Mouse (Mus musculus) midbrain, embryonic 12.5 days (tissue): Measurements from ENCODE around the gene Gm49450. TPM values are rescaled to one million over a fixed set of nuclear protein-coding genes. Genes with fewer than 3 reads are reported as not detected.
A peak's percentile ranks its signal among the peaks of the same experiment; 100 is the strongest.
"Not testable (repeated sequence)": the region's sequence is repeated elsewhere in the genome, so short reads cannot be mapped to it uniquely, and the experiment has no call there.

Experiments used
- ATAC-seq: fragments of 200-750 bp; cut with Nextera tagmentation; 2 replicates; pipeline ENCODE4 v1.8.0; 2017; ENCODE audit warnings: low read depth, moderate TSS enrichment, moderate library complexity; ENCODE audit not compliant: low FRiP score
- H3K27ac ChIP-seq: fragments of 300-500 bp; sonication (generic); replicated peaks from 2 replicates; pipeline ENCODE4 v1.5.1; 2016; ENCODE audit warnings: mild to moderate bottlenecking
- H3K27me3 ChIP-seq: fragments of 300-500 bp; sonication (generic); 2 replicates; pipeline ENCODE4 v1.6.1; 2016; ENCODE audit warnings: mild to moderate bottlenecking
- H3K36me3 ChIP-seq: fragments of 300-500 bp; sonication (generic); 2 replicates; pipeline ENCODE4 v1.6.1; 2016
- H3K4me1 ChIP-seq: fragments of 300-500 bp; sonication (generic); 2 replicates; pipeline ENCODE4 v1.6.1; 2016
- H3K4me2 ChIP-seq: fragments of 300-500 bp; sonication (generic); replicated peaks from 2 replicates; pipeline ENCODE4 v1.6.1; 2016; ENCODE audit warnings: mild to moderate bottlenecking, moderate library complexity
- H3K4me3 ChIP-seq: fragments of 300-500 bp; sonication (generic); 2 replicates; pipeline ENCODE4 v1.5.1; 2016; ENCODE audit warnings: mild to moderate bottlenecking
- H3K9ac ChIP-seq: fragments of 300-500 bp; sonication (generic); replicated peaks from 2 replicates; pipeline ENCODE4 v1.6.1; 2016; ENCODE audit warnings: mild to moderate bottlenecking, moderate library complexity
- H3K9me3 ChIP-seq: fragments of 300-500 bp; sonication (generic); 2 replicates; pipeline ENCODE4 v1.6.1; 2016; ENCODE audit warnings: mild to moderate bottlenecking
- whole genome bisulfite sequencing: fragments of 180-500 bp; shearing (Covaris S2); methylation state at CpG from one replicate; pipeline ENCODE4 v1.1.7; 2016; 5-methylcytosine and 5-hydroxymethylcytosine counted together
- polyA plus RNA-seq: library from polyadenylated mRNA; unstranded; fragments of >200 nt; fragmentation: Nextera tagmentation; extraction: Ambion mirVana; gene quantifications from 2 replicates; pipeline ENCODE4 v1.2.1, GENCODE M21; 2016

Gm49450 gene
- polyA plus RNA-seq, 1 experiment from 2014 or later, result not detected

DNA sequence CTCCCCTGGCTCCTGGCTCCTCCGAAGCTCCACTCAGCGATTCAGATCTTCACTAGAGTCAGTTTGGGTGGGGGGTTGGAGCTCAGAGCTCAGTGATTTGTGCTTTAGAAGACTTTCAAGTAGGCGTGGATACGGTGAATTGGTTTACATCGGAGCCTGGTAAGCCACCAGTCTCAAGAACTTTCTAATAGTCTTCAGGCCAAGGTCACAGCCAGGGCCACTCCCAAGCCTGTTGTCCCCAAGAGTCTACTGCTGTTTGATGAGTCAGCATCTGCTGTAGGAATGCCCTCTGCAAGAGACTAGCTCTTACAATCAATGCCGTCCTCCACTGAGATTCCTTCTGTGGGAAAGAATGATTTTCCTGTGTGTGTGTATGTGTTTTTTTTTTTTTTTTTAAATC, 28.7 kb upstream of the Gm49450 start:
- no peak for ATAC-seq
- Histone ChIP-seq H3K27ac (peak overlapping the region; percentile 96), H3K4me1 (peaks cover 76% of the 10 kb centered on the region), H3K9me3 (no peaks in the 10 kb centered on the region), H3K27me3 (no peaks in the 10 kb centered on the region), H3K36me3 (no peaks in the 10 kb centered on the region), H3K4me3 (no peak overlapping the region), H3K4me2 (no peak overlapping the region; the same call in 1 of the 2 replicates), H3K9ac (no peak overlapping the region)
- 64% methylated on average over 6 of the region's 6 CpGs for WGBS

- 13% methylated on average over 7 of the region's 7 CpGs for WGBS
- H3K27ac ChIP-seq, result peak overlapping the region; percentile 55
- H3K4me3 ChIP-seq, result no peak overlapping the region
- H3K4me1 ChIP-seq, result peaks cover 62% of the 10 kb centered on the region
- no peaks in the 10 kb centered on the region for H3K36me3 ChIP-seq
- H3K9me3 ChIP-seq, result no peaks in the 10 kb centered on the region
- no peak overlapping the region for H3K4me2 ChIP-seq
- no peaks in the 10 kb centered on the region for H3K27me3 ChIP-seq
- ATAC-seq, result no peak
- H3K9ac ChIP-seq, result 0 out of 2 replicates have a peak overlapping the region, but pooled peaks have one; percentile 24
These were observed 26.8 kb upstream of the Gm49450 start for GRCm38 (mm10) chr15:98980012-98980614.

- WGBS, result 43% methylated on average over 20 of the region's 20 CpGs
- H3K36me3 ChIP-seq, result no peaks in the 10 kb centered on the region
- H3K4me2 ChIP-seq, result peak overlapping the region; percentile 46
- peak overlapping the region; percentile 91 for H3K27ac ChIP-seq
- peaks cover 55% of the 10 kb centered on the region for H3K4me1 ChIP-seq
- no peaks in the 10 kb centered on the region for H3K27me3 ChIP-seq
- H3K9ac ChIP-seq, result peak overlapping the region; percentile 29; the same call in 1 of the 2 replicates
- peak overlapping the region; percentile 9; the same call in 1 of the 2 replicates for H3K4me3 ChIP-seq
- no peaks in the 10 kb centered on the region for H3K9me3 ChIP-seq
- no peak for ATAC-seq
These were observed 25.2 kb upstream of the Gm49450 start for GRCm38 (mm10) chr15:98978409-98979172.

DNA sequence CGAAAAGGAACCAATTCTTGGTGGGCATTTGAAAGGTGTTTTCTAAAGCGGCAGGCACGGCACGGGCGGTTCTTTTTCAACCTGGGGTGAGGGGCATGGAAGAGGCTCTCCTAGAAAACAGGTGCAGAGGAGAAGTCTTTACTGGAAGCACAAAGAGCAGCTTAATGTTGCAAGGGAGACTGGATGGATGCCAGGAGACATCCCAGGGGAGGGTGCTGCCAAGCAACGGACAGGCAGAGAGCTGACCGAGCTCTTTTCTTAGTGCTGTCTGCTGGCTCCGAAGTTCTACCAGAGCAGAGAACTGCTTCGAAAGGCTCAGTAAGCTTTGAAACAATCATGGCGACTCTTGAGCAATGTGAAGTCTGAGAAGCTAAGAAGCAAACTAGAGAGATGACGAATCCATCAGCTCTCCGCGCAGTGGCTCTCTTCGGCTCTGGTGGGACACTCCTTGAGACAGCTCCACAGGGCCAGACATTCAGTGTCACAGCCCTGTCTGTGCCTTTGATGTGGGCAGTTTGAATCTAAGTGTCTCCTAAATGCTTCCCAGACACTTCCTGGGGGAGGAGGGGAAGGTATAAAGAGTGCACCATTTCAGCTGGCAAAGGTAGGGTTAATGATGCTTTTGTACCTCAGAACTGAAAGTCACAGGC, 24.5 kb upstream of the Gm49450 start:
- Histone ChIP-seq H3K27me3 (no peaks in the 10 kb centered on the region), H3K4me3 (peak overlapping the region; percentile 9; the same call in 1 of the 2 replicates), H3K4me1 (peaks cover 48% of the 10 kb centered on the region), H3K27ac (peak overlapping the region; percentile 91), H3K4me2 (peak overlapping the region; percentile 46), H3K9me3 (no peaks in the 10 kb centered on the region), H3K9ac (peak overlapping the region; percentile 29; the same call in 1 of the 2 replicates), H3K36me3 (no peaks in the 10 kb centered on the region)
- WGBS, result 51% methylated on average over 14 of the region's 14 CpGs
- ATAC-seq, result peak; percentile 70

- no peak for ATAC-seq
- H3K9me3 ChIP-seq, result no peaks in the 10 kb centered on the region
- WGBS, result 74% methylated on average over 21 of the region's 21 CpGs
- no peaks in the 10 kb centered on the region for H3K27me3 ChIP-seq
- no peaks in the 10 kb centered on the region for H3K36me3 ChIP-seq
- H3K4me3 ChIP-seq, result no peak overlapping the region
- H3K4me2 ChIP-seq, result peak overlapping the region; percentile 46
- peak overlapping the region; percentile 91 for H3K27ac ChIP-seq
- H3K9ac ChIP-seq, result peak overlapping the region; percentile 29; the same call in 1 of the 2 replicates
- peaks cover 44% of the 10 kb centered on the region for H3K4me1 ChIP-seq
These were observed 23.7 kb upstream of the Gm49450 start for GRCm38 (mm10) chr15:98976763-98977758.

DNA sequence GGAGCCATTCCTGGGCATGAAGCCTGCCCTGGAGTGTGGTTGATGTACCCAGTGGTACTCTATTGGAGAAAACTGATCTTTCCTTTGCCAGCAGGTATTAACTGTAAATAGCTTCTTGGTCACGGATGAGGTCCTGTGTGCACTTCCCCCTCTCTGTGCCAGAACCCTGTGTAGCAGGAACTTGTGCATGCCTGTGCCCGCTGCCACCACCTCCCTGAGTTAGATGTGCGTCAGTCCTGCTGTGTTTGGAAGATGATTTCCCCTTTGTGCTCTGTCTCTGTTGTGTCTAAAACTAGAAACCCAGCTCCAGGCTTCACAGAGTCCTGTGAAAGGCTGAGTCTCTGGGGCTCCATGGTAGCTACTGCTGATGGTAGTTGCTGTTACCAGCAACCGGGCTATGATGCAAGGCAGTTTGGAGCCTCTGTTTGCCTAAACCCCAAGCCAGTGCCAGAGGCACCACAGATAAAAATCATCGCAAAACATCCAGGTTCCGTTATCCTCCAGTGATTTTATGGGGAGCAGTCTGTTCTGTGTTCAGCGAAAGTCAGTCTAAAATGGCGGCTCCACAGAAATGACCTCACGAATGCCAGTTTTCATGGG, 19.8 kb upstream of the Gm49450 start:
- 93% methylated on average over 9 of the region's 9 CpGs for WGBS
- H3K4me3 ChIP-seq, result no peak overlapping the region
- H3K36me3 ChIP-seq, result no peaks in the 10 kb centered on the region
- peak overlapping the region; percentile 99 for H3K27ac ChIP-seq
- ATAC-seq, result no peak
- H3K27me3 ChIP-seq, result no peaks in the 10 kb centered on the region
- H3K4me2 ChIP-seq, result no peak overlapping the region
- H3K9me3 ChIP-seq, result no peaks in the 10 kb centered on the region
- H3K9ac ChIP-seq, result peak overlapping the region; percentile 21; the same call in 1 of the 2 replicates
- peaks cover 55% of the 10 kb centered on the region for H3K4me1 ChIP-seq

GRCm38 (mm10) chr15:98971576-98972320, 18.4 kb upstream of the Gm49450 start:
- peak overlapping the region; percentile 10; the same call in 1 of the 2 replicates for H3K4me3 ChIP-seq

GRCm38 (mm10) chr15:98971111-98971510, 17.8 kb upstream of the Gm49450 start:
- 8% methylated on average over 4 of the region's 4 CpGs for WGBS

More at GRCm38 (mm10) chr15:98971576-98972320, 18.4 kb upstream of the Gm49450 start:
- H3K9me3 ChIP-seq, H3K27me3 ChIP-seq, H3K36me3 ChIP-seq: not testable (repeated sequence)
- WGBS, result 57% methylated on average over 15 of the region's 15 CpGs
- peaks cover 46% of the 10 kb centered on the region for H3K4me1 ChIP-seq
- H3K4me2 ChIP-seq, result peak overlapping the region; percentile 46
- H3K27ac ChIP-seq, result peak overlapping the region; percentile 99
- peak; percentile 7; the same call in 1 of the 2 replicates for ATAC-seq
- peak overlapping the region; percentile 59 for H3K9ac ChIP-seq

DNA sequence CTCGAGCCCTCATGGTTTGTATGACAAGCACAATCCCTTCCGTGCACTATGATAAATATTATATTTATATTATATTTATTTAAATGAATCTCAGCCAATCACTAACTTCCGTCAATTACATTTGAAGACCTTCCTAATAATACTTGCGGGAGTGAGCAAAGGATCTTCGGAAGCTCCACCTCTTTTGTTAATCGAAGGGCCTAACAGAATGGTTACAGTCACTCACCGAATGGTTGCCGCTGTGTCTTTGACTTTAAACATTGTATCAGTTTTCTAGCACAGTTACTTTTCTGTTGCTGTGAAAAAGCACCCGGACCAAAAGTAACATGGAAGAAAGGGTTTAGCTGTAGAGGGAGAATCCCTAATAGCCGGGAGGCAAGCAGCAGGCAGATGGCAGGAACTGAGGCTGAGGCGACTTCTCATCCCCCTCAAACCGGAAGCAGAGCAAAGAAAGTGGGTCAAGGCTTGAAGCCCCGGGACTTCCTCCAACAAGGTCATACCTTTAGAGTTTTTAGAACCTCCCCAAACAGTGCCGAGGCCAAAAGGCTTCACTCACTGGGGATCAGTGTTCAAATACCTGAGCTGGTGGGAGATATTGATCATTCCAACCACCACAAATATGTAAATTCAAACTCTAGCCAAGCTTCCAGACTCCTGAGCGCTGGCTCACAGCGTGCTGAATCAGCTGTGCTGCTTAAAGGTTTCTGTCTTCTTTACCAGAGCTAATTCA, 16.2 kb upstream of the Gm49450 start:
- Histone ChIP-seq H3K4me3 (peak overlapping the region; percentile 18; the same call in 1 of the 2 replicates), H3K4me1 (peaks cover 50% of the 10 kb centered on the region), H3K9me3 (no peaks in the 10 kb centered on the region), H3K27me3 (no peaks in the 10 kb centered on the region), H3K9ac (peak overlapping the region; percentile 59), H3K36me3 (no peaks in the 10 kb centered on the region), H3K27ac (peak overlapping the region; percentile 99), H3K4me2 (peak overlapping the region; percentile 46)
- peak; percentile 7; the same call in 1 of the 2 replicates for ATAC-seq
- WGBS, result 3% methylated on average over 16 of the region's 16 CpGs

More at GRCm38 (mm10) chr15:98971111-98971510, 17.8 kb upstream of the Gm49450 start:
- Histone ChIP-seq H3K4me3 (peak overlapping the region; percentile 10; the same call in 1 of the 2 replicates), H3K36me3 (no peaks in the 10 kb centered on the region), H3K27ac (peak overlapping the region; percentile 99), H3K9me3 (no peaks in the 10 kb centered on the region), H3K4me1 (peaks cover 44% of the 10 kb centered on the region), H3K9ac (peak overlapping the region; percentile 59), H3K4me2 (peak overlapping the region; percentile 46), H3K27me3 (no peaks in the 10 kb centered on the region)
- ATAC-seq, result peak; percentile 38
